Mouse (Mus musculus): ENCODE data around the gene Unc80. TPM values are rescaled to one million over a fixed set of nuclear protein-coding genes. Genes with fewer than 3 reads are reported as not detected.

The Unc80 gene
- polyA plus RNA-seq, 1 experiment from 2014 or later: 0.12 TPM

DNA sequence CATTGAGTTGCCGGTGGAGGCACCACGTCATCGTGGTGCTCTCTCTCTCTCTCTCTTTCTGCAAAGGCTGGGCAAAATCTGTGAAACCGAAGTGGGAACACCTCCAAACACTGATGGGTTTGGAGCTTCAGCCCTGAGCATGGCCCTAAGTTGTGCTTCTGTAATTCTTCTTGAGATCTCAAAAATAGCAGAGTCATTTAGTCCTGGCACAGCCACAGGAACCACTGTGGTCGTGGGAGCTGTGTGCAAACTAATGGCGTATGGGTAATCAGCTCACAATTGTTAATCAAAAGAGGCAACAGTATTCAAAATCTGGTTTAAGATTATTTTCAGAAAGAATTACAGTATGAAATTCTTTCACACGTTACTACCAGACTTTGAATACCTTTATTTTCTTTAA is 204.6 kb downstream of the Unc80 start:
- ATAC-seq (ENCODE audit: insufficient number of reproducible peaks, insufficient read depth, low FRiP score, low read depth): no peak

DNA sequence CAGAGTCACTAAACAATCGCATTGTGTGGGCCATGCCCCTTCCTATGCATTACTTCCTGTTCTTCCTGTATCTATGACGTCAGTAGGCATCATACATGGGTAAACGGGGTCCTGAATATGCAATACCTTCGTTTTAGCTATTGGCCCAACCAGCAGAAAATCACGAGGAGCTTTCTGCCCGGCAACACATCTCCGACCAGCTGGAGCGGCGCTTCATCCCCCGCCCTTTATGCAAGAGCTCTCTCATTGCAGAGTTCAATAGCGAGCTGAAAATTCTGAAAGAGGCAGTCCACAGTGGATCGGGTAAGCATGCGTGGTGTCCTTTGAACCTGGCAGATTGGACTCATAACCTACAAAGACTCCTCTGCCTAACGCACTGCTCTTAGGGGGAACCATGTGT is 209.8 kb downstream of the Unc80 start:
- no peaks in the 10 kb centered on the region for H3K9me3 ChIP-seq (ENCODE audit: control insufficient read depth, low read length)
- 78% methylated on average over 14 of the region's 14 CpGs for WGBS
- H3K4me2 ChIP-seq (ENCODE audit: low read length): no peak overlapping the region

More for the DNA sequence above, 204.6 kb downstream of the Unc80 start:
- Histone ChIP-seq H3K27ac (replicated peaks in 1 of 2; ENCODE audit: control insufficient read depth in 1 of 2, insufficient read depth in 1 of 2, low read depth in 2 of 2, low read length in 2 of 2) (no peak overlapping the region), H3K9ac (ENCODE audit: low read length) (no peak overlapping the region), H3K4me2 (ENCODE audit: low read length) (no peak overlapping the region), H3K27me3 (ENCODE audit: control insufficient read depth, insufficient read depth, low read length) (no peaks in the 10 kb centered on the region), H3K4me3 (ENCODE audit: control insufficient read depth in 1 of 2, insufficient read depth in 1 of 2, low read depth in 1 of 2, low read length in 2 of 2) (no peak overlapping the region), H3K36me3 (ENCODE audit: control insufficient read depth, insufficient read depth, low read length) (no peaks in the 10 kb centered on the region), H3K4me1 (ENCODE audit: control insufficient read depth in 2 of 2, insufficient read depth in 2 of 2, low read length in 2 of 2) (no peaks in the 10 kb centered on the region), H3K9me3 (ENCODE audit: control insufficient read depth, low read length) (no peaks in the 10 kb centered on the region)
- WGBS: 74% methylated on average over 7 of the region's 7 CpGs

DNA sequence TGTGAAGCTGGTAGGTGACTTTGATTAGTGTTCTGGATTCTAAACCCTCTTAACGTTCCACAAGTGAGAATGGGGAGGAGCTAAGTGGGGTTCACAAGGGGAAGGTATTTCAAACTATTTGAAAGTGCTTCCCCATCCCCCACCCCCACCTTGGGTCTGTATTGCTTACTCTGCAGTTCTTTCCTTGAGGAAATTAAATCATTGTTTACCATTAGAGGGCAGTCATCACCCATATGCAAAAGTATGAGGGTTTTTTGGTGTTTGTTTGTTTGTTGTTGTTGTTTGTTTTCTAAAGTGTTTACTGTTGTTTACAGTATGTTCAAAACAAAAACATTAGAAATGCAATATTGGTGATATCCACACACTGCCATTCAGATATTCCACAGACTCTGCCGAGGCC is 210.5 kb downstream of the Unc80 start:
- WGBS: 33% methylated on average over 2 of the region's 2 CpGs
- Histone ChIP-seq H3K36me3 (ENCODE audit: control insufficient read depth, insufficient read depth, low read length) (no peaks in the 10 kb centered on the region), H3K27ac (replicated peaks in 1 of 2; ENCODE audit: control insufficient read depth in 1 of 2, insufficient read depth in 1 of 2, low read depth in 2 of 2, low read length in 2 of 2) (no peak overlapping the region), H3K4me1 (ENCODE audit: control insufficient read depth in 2 of 2, insufficient read depth in 2 of 2, low read length in 2 of 2) (no peaks in the 10 kb centered on the region), H3K9ac (ENCODE audit: low read length) (no peak overlapping the region), H3K27me3 (ENCODE audit: control insufficient read depth, insufficient read depth, low read length) (no peaks in the 10 kb centered on the region), H3K9me3 (ENCODE audit: control insufficient read depth, low read length) (no peaks in the 10 kb centered on the region), H3K4me2 (ENCODE audit: low read length) (no peak overlapping the region), H3K4me3 (ENCODE audit: control insufficient read depth in 1 of 2, insufficient read depth in 1 of 2, low read depth in 1 of 2, low read length in 2 of 2) (no peak overlapping the region)
- no peak for ATAC-seq (ENCODE audit: insufficient number of reproducible peaks, insufficient read depth, low FRiP score, low read depth)

More for the DNA sequence above, 209.8 kb downstream of the Unc80 start:
- ATAC-seq (ENCODE audit: insufficient number of reproducible peaks, insufficient read depth, low FRiP score, low read depth): no peak; the same call in 1 of the 2 replicates
- no peaks in the 10 kb centered on the region for H3K36me3 ChIP-seq (ENCODE audit: control insufficient read depth, insufficient read depth, low read length)
- H3K27me3 ChIP-seq (ENCODE audit: control insufficient read depth, insufficient read depth, low read length): no peaks in the 10 kb centered on the region
- H3K4me3 ChIP-seq (ENCODE audit: control insufficient read depth in 1 of 2, insufficient read depth in 1 of 2, low read depth in 1 of 2, low read length in 2 of 2): no peak overlapping the region
- H3K4me1 ChIP-seq (ENCODE audit: control insufficient read depth in 2 of 2, insufficient read depth in 2 of 2, low read length in 2 of 2): no peaks in the 10 kb centered on the region
- no peak overlapping the region for H3K27ac ChIP-seq (replicated peaks in 1 of 2; ENCODE audit: control insufficient read depth in 1 of 2, insufficient read depth in 1 of 2, low read depth in 2 of 2, low read length in 2 of 2)
- H3K9ac ChIP-seq (ENCODE audit: low read length): no peak overlapping the region

DNA sequence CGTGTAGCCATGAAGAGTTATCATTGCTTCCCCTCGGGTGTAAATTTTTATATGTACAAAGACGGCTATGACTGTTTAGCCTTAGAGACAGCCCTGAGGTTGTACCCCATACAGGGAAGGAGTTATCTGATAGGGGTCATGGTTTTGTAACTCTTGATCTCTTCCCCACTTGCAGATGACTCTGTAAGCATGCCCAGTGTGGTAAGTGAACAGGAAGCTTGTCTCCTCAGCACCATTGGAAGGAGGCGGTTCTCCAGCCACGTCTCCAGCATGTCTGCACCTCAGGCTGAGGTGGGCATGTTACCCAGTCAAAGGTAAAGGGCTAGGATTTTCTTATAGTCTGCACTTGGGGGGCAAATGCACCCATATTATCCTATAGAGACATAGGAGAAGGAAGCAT is 214.8 kb downstream of the Unc80 start:
- H3K36me3 ChIP-seq (ENCODE audit: control insufficient read depth, insufficient read depth, low read length): no peaks in the 10 kb centered on the region
- no peaks in the 10 kb centered on the region for H3K9me3 ChIP-seq (ENCODE audit: control insufficient read depth, low read length)
- 84% methylated on average over 5 of the region's 5 CpGs for WGBS

DNA sequence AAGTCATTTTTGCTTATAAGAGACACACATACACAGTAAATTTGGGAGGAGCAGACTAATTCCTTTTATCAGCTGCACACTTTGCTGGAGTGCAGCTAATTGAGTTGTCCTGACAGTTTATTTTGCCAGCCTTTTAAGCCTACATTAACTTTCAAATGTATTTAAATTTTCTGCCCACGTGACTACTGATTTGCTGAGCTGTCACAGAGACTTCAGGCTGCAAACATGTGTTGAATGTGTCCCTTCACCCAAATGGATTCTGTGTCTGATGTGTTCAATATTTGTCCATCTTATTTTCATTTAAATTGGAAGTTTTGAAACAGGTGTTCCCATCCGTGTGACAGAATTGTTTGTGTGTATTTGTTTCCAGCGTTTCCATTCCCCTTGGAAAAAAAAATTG is 223.6 kb downstream of the Unc80 start:
- H3K4me2 ChIP-seq (ENCODE audit: low read length): no peak overlapping the region
- H3K36me3 ChIP-seq (ENCODE audit: control insufficient read depth, insufficient read depth, low read length): no peaks in the 10 kb centered on the region
- H3K9ac ChIP-seq (ENCODE audit: low read length): no peak overlapping the region
- no peak overlapping the region for H3K4me3 ChIP-seq (ENCODE audit: control insufficient read depth in 1 of 2, insufficient read depth in 1 of 2, low read depth in 1 of 2, low read length in 2 of 2)
- no peak overlapping the region for H3K27ac ChIP-seq (replicated peaks in 1 of 2; ENCODE audit: control insufficient read depth in 1 of 2, insufficient read depth in 1 of 2, low read depth in 2 of 2, low read length in 2 of 2)
- no peaks in the 10 kb centered on the region for H3K27me3 ChIP-seq (ENCODE audit: control insufficient read depth, insufficient read depth, low read length)
- no peaks in the 10 kb centered on the region for H3K4me1 ChIP-seq (ENCODE audit: control insufficient read depth in 2 of 2, insufficient read depth in 2 of 2, low read length in 2 of 2)
- no peaks in the 10 kb centered on the region for H3K9me3 ChIP-seq (ENCODE audit: control insufficient read depth, low read length)
- 64% methylated on average over 3 of the region's 3 CpGs for WGBS
- ATAC-seq (ENCODE audit: insufficient number of reproducible peaks, insufficient read depth, low FRiP score, low read depth): no peak

More for the DNA sequence above, 214.8 kb downstream of the Unc80 start:
- Histone ChIP-seq H3K4me3 (ENCODE audit: control insufficient read depth in 1 of 2, insufficient read depth in 1 of 2, low read depth in 1 of 2, low read length in 2 of 2) (no peak overlapping the region), H3K27ac (replicated peaks in 1 of 2; ENCODE audit: control insufficient read depth in 1 of 2, insufficient read depth in 1 of 2, low read depth in 2 of 2, low read length in 2 of 2) (no peak overlapping the region), H3K9ac (ENCODE audit: low read length) (no peak overlapping the region), H3K27me3 (ENCODE audit: control insufficient read depth, insufficient read depth, low read length) (no peaks in the 10 kb centered on the region), H3K4me2 (ENCODE audit: low read length) (no peak overlapping the region), H3K4me1 (ENCODE audit: control insufficient read depth in 2 of 2, insufficient read depth in 2 of 2, low read length in 2 of 2) (no peaks in the 10 kb centered on the region)
- ATAC-seq (ENCODE audit: insufficient number of reproducible peaks, insufficient read depth, low FRiP score, low read depth): no peak

DNA sequence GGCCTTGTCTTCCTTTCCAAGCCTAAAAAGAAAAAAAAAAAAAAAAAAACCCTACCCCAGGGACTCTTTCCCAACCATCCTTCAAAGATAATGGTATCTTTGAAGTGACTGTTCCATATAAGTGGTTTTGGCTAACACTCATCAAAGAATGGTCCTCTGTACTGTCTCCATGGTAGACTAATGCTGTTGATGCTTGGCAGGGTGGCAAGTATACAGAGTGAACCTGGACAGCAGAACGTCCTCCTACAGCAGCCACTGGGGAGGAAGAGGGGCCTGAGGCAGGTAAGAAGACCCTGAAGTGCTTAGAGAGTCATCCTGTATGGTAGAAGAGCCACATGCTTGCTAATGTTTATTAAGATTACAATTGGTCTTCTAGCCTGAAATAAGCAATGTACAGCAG is 224.1 kb downstream of the Unc80 start:
- Histone ChIP-seq H3K27me3 (ENCODE audit: control insufficient read depth, insufficient read depth, low read length) (no peaks in the 10 kb centered on the region), H3K9ac (ENCODE audit: low read length) (no peak overlapping the region), H3K4me2 (ENCODE audit: low read length) (no peak overlapping the region), H3K4me3 (ENCODE audit: control insufficient read depth in 1 of 2, insufficient read depth in 1 of 2, low read depth in 1 of 2, low read length in 2 of 2) (no peak overlapping the region), H3K27ac (replicated peaks in 1 of 2; ENCODE audit: control insufficient read depth in 1 of 2, insufficient read depth in 1 of 2, low read depth in 2 of 2, low read length in 2 of 2) (no peak overlapping the region), H3K4me1 (ENCODE audit: control insufficient read depth in 2 of 2, insufficient read depth in 2 of 2, low read length in 2 of 2) (no peaks in the 10 kb centered on the region), H3K36me3 (ENCODE audit: control insufficient read depth, insufficient read depth, low read length) (no peaks in the 10 kb centered on the region), H3K9me3 (ENCODE audit: control insufficient read depth, low read length) (no peaks in the 10 kb centered on the region)
- 25% methylated on average over 1 of the region's 1 CpGs for WGBS
- ATAC-seq (ENCODE audit: insufficient number of reproducible peaks, insufficient read depth, low FRiP score, low read depth): no peak

DNA sequence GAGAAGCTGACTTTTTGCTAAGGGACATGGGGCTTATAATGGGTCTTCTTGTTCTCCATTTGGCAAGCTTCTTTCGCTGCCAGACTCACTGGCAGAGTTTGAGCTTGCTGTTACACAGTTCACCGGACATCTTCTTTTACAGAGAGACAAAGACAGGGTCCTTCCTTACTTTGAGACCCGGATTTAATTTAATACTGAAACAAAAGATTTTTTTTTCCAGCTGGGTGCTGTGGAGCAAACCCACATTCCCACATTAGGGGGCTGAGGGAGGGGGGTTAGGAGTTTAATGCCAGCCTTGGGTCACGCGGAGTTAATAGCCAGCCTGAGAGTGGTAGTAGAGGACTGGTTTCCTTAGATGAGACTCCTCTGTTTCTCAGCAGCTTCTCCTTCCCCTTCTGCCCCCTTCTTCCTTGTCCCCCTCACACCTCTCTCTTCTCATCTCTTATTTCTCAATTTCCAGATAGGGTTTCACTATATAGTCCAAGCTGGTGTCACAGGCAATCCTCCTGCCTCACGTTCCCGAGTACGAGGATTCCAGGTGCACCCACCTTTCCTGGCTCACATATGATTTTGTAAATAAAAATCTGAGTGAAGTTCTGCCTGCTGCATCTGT is 224.7 kb downstream of the Unc80 start:
- ATAC-seq (ENCODE audit: insufficient number of reproducible peaks, insufficient read depth, low FRiP score, low read depth): no peak
- Histone ChIP-seq H3K4me2 (ENCODE audit: low read length) (no peak overlapping the region), H3K4me3 (ENCODE audit: control insufficient read depth in 1 of 2, insufficient read depth in 1 of 2, low read depth in 1 of 2, low read length in 2 of 2) (no peak overlapping the region), H3K4me1 (ENCODE audit: control insufficient read depth in 2 of 2, insufficient read depth in 2 of 2, low read length in 2 of 2) (no peaks in the 10 kb centered on the region), H3K27ac (replicated peaks in 1 of 2; ENCODE audit: control insufficient read depth in 1 of 2, insufficient read depth in 1 of 2, low read depth in 2 of 2, low read length in 2 of 2) (no peak overlapping the region), H3K27me3 (ENCODE audit: control insufficient read depth, insufficient read depth, low read length) (no peaks in the 10 kb centered on the region), H3K36me3 (ENCODE audit: control insufficient read depth, insufficient read depth, low read length) (no peaks in the 10 kb centered on the region), H3K9ac (ENCODE audit: low read length) (no peak overlapping the region), H3K9me3 (ENCODE audit: control insufficient read depth, low read length) (no peaks in the 10 kb centered on the region)
- WGBS: 86% methylated on average over 8 of the region's 8 CpGs

DNA sequence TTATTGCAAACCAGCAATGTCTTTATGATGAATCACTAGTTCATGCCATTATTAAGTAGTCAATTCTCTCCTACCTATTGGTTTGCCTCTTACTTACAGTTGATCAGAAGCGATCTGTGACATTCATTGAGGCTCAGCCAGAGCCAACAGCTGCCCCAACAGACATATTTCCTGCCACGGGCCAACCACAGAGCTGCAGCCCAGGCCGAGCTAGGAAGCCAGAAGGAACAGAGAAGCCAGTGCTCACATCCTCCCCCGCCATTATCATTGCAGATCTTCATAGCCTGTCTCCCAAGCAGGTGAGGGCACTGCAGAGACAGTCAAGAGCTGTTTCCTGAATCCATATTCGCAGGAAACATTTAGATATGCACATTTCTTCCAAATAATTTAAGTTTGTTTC is 226.1 kb downstream of the Unc80 start:
- 55% methylated on average over 5 of the region's 5 CpGs for WGBS
- Histone ChIP-seq H3K4me3 (ENCODE audit: control insufficient read depth in 1 of 2, insufficient read depth in 1 of 2, low read depth in 1 of 2, low read length in 2 of 2) (no peak overlapping the region), H3K4me1 (ENCODE audit: control insufficient read depth in 2 of 2, insufficient read depth in 2 of 2, low read length in 2 of 2) (no peaks in the 10 kb centered on the region), H3K4me2 (ENCODE audit: low read length) (no peak overlapping the region), H3K36me3 (ENCODE audit: control insufficient read depth, insufficient read depth, low read length) (no peaks in the 10 kb centered on the region), H3K27ac (replicated peaks in 1 of 2; ENCODE audit: control insufficient read depth in 1 of 2, insufficient read depth in 1 of 2, low read depth in 2 of 2, low read length in 2 of 2) (no peak overlapping the region), H3K9ac (ENCODE audit: low read length) (no peak overlapping the region), H3K27me3 (ENCODE audit: control insufficient read depth, insufficient read depth, low read length) (no peaks in the 10 kb centered on the region), H3K9me3 (ENCODE audit: control insufficient read depth, low read length) (no peaks in the 10 kb centered on the region)
- no peak for ATAC-seq (ENCODE audit: insufficient number of reproducible peaks, insufficient read depth, low FRiP score, low read depth)
